Mouse (Mus musculus) spleen, adult 2 months (tissue): ENCODE measurements at regions not wholly inside any gene's neighbourhood (a gene's known extent, or its start where the extent isn't known, plus 50 kb on each side); places are given as distances from the start of the nearest gene placed in this dataset.

Source experiments
- DNase-seq, 2 experiments: peaks; one replicate each; pipeline versions ENCODE4 v3.0.0 to v3.0.0-alpha.2; 2012 to 2021; ENCODE audit warnings: low spot score in 2 of 2, low read depth in 1 of 2
- H3K27ac ChIP-seq: fragments of 200-500 bp; 2 replicates; pipeline ENCODE4 v1.5.1; 2012; ENCODE audit warnings: low read length, inconsistent platforms; ENCODE audit not compliant: insufficient read depth
- H3K27me3 ChIP-seq: fragments of 200-500 bp; 2 replicates; pipeline ENCODE4 v1.6.1; 2012; ENCODE audit warnings: mild to moderate bottlenecking, moderate library complexity, low read length, inconsistent platforms; ENCODE audit not compliant: control insufficient read depth, insufficient read depth
- H3K36me3 ChIP-seq: fragments of 200-500 bp; 2 replicates; pipeline ENCODE4 v1.6.1; 2012; ENCODE audit warnings: mild to moderate bottlenecking, low read length, inconsistent platforms; ENCODE audit not compliant: control insufficient read depth, insufficient read depth
- H3K4me1 ChIP-seq: fragments of 200-500 bp; 2 replicates; pipeline ENCODE4 v1.6.1; 2011; ENCODE audit warnings: inconsistent platforms; ENCODE audit not compliant: control insufficient read depth, insufficient read depth, insufficient read length
- H3K4me3 ChIP-seq: fragments of 200-500 bp; 2 replicates; pipeline ENCODE4 v1.5.1; 2011; ENCODE audit warnings: mild to moderate bottlenecking, inconsistent platforms; ENCODE audit not compliant: insufficient read depth, insufficient read length; ENCODE audit errors: extremely low read depth
- CTCF ChIP-seq: fragments of 200-500 bp; IDR thresholded peaks from 2 replicates; pipeline ENCODE4 v1.5.1; 2011; ENCODE audit warnings: mild to moderate bottlenecking, inconsistent platforms; ENCODE audit not compliant: insufficient read depth, insufficient read length, insufficient replicate concordance; ENCODE audit errors: extremely low read depth
- POLR2A ChIP-seq: fragments of 200-500 bp; IDR thresholded peaks from 2 replicates; pipeline ENCODE4 v1.6.1; 2011; ENCODE audit warnings: low read depth, low read length, inconsistent platforms
- WGBS: fragments of 180-500 bp; shearing (Covaris S2); methylation state at CpG from one replicate; pipeline ENCODE4 v1.1.7; 2018; 5-methylcytosine and 5-hydroxymethylcytosine counted together

GRCm38 (mm10) chr3:115815571-115816156 lies 72.0 kb upstream of the Dph5 start:
- H3K27ac ChIP-seq: peak overlapping the region; percentile 90
- H3K4me1 ChIP-seq: peaks cover 31% of the 10 kb centered on the region; the same call in 1 of the 2 replicates
- TF ChIP-seq POLR2A: no peak; the same call in 1 of the 2 replicates
- no peak for TF ChIP-seq CTCF
- WGBS: 3% methylated on average over 12 of the region's 12 CpGs
- no peaks in the 10 kb centered on the region for H3K36me3 ChIP-seq
- no peaks in the 10 kb centered on the region for H3K27me3 ChIP-seq
- no peak overlapping the region for H3K4me3 ChIP-seq
- DNase-seq: peak; percentile 50 to 84

DNA sequence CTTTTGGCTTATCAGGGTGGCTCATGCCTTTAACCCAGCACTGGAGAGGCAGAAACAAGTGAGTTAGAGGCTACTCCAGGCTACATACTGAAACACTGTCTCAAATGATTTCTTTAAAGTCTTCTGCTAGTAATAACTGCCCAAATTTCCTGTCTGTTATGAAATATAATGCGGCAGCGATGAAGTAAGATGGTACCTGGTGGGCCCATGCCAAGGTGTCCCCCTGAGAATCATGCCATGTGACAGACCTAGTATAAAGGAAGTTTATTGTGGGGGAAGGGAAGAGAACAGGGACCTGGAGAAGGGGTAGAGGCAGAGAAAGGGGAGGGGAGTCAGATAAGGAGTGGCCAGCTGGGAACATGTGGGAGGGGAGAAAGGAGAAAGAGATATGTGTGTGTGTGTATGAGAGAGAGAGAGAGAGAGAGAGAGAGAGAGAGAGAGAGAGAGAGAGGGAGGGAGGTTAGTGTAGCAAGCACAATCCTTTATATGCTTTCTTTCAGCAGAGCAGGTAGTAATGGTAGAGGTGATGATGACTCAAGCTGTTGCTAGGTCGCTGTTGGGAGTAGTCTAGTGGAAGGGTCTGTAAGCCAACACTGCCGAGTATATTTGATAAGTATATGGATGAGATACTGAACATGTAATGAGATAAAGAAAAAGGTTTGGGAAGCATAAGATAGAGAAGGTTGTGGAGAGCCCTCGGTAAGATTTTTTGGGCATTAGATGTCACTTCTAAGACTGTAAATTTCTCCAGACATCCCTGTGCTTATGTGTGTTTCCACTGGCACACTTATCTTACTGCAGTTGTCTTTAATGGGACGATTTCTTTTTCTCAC lies 71.1 kb upstream of the Dph5 start:
- Histone ChIP-seq H3K4me1 (peaks cover 39% of the 10 kb centered on the region; the same call in 1 of the 2 replicates), H3K27me3 (no peaks in the 10 kb centered on the region), H3K27ac (peak overlapping the region; percentile 90), H3K36me3 (no peaks in the 10 kb centered on the region), H3K4me3 (no peak overlapping the region)
- TF ChIP-seq CTCF: no peak
- TF ChIP-seq POLR2A: no peak
- WGBS: 75% methylated on average over 6 of the region's 6 CpGs
- DNase-seq: no peak

GRCm38 (mm10) chr3:115817771-115818170 lies 69.9 kb upstream of the Dph5 start:
- peaks cover 36% of the 10 kb centered on the region; the same call in 1 of the 2 replicates for H3K4me1 ChIP-seq
- no peaks in the 10 kb centered on the region for H3K27me3 ChIP-seq
- TF ChIP-seq CTCF (no peak), POLR2A (no peak)
- DNase-seq: no peak
- peak overlapping the region; percentile 10; the same call in 1 of the 2 replicates for H3K27ac ChIP-seq
- no peak overlapping the region for H3K4me3 ChIP-seq
- H3K36me3 ChIP-seq: no peaks in the 10 kb centered on the region
- 86% methylated on average over 5 of the region's 5 CpGs for WGBS

DNA sequence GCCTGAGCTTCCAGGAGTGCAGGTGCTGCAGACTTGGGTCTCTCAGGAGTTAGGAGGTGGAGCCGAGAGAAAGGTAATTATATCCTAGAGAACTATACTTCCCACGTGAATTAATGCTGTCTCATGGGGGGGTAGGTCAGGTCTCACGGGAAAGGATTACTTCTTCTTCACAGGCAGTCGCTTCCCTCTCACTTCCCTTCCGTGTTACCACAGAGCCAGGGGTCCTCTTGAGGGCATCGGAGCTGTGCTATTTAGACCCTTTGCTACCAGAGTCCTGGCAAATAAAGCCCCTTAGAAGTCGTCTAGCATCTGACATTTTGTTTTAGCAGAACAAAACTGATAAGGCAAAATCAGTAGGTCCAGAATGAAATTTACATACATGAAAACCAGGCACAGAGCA lies 68.9 kb upstream of the Dph5 start:
- WGBS: 11% methylated on average over 7 of the region's 7 CpGs
- peak in 1 of 2 experiments; percentile 39 for DNase-seq
- H3K4me1 ChIP-seq: peaks cover 36% of the 10 kb centered on the region
- H3K27me3 ChIP-seq: no peaks in the 10 kb centered on the region
- H3K27ac ChIP-seq: peak overlapping the region; percentile 63
- no peaks in the 10 kb centered on the region for H3K36me3 ChIP-seq
- peak overlapping the region; percentile 18; the same call in 1 of the 2 replicates for H3K4me3 ChIP-seq
- TF ChIP-seq CTCF (no peak), POLR2A (no peak)

DNA sequence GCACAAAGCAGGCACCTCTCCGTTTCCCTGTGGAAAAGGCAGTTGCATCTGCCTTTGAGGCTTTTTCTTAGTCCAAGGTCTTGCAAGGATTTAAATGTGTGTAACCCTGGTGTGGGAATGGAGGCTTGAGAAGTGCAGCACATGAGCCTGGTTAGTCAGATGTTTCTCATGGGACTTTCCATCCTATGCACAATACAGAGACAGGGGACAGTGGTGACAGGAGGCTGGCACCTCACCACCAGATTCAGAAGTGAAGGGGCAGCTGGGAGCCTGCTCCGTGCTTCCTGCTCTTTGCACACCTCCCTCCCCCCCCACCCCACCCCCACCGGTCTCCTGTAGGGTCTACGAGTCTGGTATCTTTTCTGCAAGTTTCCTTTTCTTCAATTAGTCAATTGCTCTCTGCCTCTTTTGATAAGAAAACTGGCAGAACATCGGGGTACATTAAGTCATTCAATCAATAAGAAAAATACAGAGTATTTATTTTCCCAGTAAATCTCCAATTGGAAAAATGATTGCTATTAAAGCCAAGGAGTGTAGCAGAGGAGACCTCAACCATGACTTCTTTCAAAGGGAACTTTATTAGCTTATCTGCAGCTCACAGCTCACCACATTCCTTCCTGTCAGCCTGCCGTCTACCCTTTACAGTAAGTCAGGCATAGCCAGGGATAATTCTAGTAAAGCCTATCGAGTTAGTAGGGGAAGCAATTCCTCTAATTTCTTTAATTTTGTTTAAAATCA lies 68.1 kb upstream of the Dph5 start:
- TF ChIP-seq POLR2A (no peak), CTCF (no peak)
- DNase-seq: peak in 1 of 2 experiments; percentile 46
- no peaks in the 10 kb centered on the region for H3K36me3 ChIP-seq
- no peaks in the 10 kb centered on the region for H3K27me3 ChIP-seq
- H3K4me1 ChIP-seq: peaks cover 36% of the 10 kb centered on the region
- WGBS: 11% methylated on average over 7 of the region's 7 CpGs
- H3K4me3 ChIP-seq: no peak overlapping the region
- H3K27ac ChIP-seq: peak overlapping the region; percentile 63; the same call in 1 of the 2 replicates

DNA sequence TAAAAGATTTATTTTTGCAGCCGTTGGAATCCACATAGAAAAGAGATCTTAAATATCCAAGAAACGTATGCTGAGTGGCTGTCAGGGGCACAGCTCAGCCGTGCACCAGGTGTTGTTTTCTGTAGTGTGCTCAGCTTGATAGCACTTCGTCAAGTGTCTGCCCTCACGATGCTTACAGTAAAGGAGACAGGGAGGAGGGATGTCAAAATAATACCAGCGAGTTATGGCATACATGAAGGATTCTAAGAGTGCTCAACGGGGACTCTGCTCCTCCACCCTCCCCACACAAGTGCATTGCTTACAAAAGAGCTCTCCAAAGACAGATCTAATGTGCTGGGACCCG lies 67.5 kb upstream of the Dph5 start:
- 18% methylated on average over 8 of the region's 8 CpGs for WGBS
- Histone ChIP-seq H3K4me3 (no peak overlapping the region), H3K27ac (peak overlapping the region; percentile 53), H3K27me3 (no peaks in the 10 kb centered on the region), H3K4me1 (peaks cover 34% of the 10 kb centered on the region), H3K36me3 (no peaks in the 10 kb centered on the region)
- TF ChIP-seq CTCF: no peak
- no peak for DNase-seq
